Mouse (Mus musculus): ENCODE data around the gene Trub1. TPM values are rescaled to one million over a fixed set of nuclear protein-coding genes. Genes with fewer than 3 reads are reported as not detected.

The Trub1 gene
- total RNA-seq, 2 experiments from 2014 or later = 2.5 to 3.0 TPM

DNA sequence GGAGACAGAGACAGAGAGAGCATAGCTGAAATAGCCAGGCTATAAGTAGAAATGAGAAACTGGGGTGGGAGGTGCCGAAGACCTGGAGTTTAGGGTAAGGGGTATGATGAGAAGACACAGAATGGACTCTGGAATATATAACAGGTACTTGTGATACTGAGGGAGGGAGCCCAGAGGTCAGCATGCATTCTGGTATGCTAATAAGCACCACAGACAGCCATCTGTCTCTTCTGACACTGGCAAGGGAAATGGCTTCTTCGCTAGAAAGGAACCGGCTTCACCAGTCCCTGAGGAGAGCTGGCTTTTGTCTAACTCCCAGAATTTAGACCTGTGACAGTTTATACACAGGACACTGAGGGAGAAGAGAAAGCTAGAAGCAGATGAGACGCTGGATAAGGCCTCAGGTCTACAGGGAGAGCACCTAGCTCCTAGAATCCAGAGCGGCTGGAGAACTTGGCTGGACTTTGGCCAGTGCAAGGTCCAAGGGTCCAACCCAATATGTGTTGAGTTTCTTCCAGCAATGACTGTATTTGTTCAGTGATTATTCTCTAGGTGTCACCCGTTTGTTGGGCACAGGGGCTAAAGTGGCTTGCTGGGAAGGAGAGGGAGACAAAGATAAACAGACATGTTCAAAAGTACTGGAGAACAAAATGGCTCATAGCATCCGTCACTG, 84.9 kb downstream of the Trub1 start:
- no peak for ATAC-seq (replicated peaks; ENCODE audit: low FRiP score, poor library complexity, severe bottlenecking)

GRCm38 (mm10) chr19:57540118-57540517, 87.4 kb downstream of the Trub1 start:
- ATAC-seq (replicated peaks; ENCODE audit: low FRiP score, poor library complexity, severe bottlenecking) = no peak

Other genes starting within 250 kb of the Trub1 start
- gene Ablim1, start 138.0 kb upstream of the Trub1 start, total RNA-seq (2015; ENCODE audit: low replicate concordance) = 0.42 and 1.5 TPM in 2 replicates
- gene Ablim1, start 138.0 kb upstream of the Trub1 start, total RNA-seq (2017; ENCODE audit: low replicate concordance) = 0.84 and 1.0 TPM in 2 replicates
- 6.1 and 11.5 TPM in 2 replicates for gene Fam160b1, start 92.2 kb upstream of the Trub1 start, total RNA-seq (2015; ENCODE audit: low replicate concordance)
- 5.7 and 8.6 TPM in 2 replicates for gene Fam160b1, start 92.2 kb upstream of the Trub1 start, total RNA-seq (2017; ENCODE audit: low replicate concordance)
- 2.9 and 3.5 TPM in 2 replicates for gene Atrnl1, start 158.1 kb downstream of the Trub1 start, total RNA-seq (2015; ENCODE audit: low replicate concordance)
- gene Atrnl1, start 158.1 kb downstream of the Trub1 start, total RNA-seq (2017; ENCODE audit: low replicate concordance) = 3.1 and 4.2 TPM in 2 replicates